Mouse (Mus musculus) G1E (cell line): ENCODE results near the gene Ripply3.

Source experiments
- CTCF ChIP-seq: IDR thresholded peaks from 2 replicates; pipeline ENCODE4 v1.5.1; 2012; ENCODE audit warnings: low read depth, low read length, inconsistent platforms, mixed read lengths
- GATA1 ChIP-seq: IDR thresholded peaks from 2 replicates; pipeline ENCODE4 v1.6.1; 2012; ENCODE audit warnings: borderline replicate concordance, low read length, inconsistent platforms, mixed read lengths
- GATA2 ChIP-seq: IDR thresholded peaks from 2 replicates; pipeline ENCODE4 v1.6.1; 2012; ENCODE audit warnings: low read depth, low read length, inconsistent platforms, borderline replicate concordance
- POLR2AphosphoS5 ChIP-seq: IDR thresholded peaks from 2 replicates; pipeline ENCODE4 v1.6.1; 2012; ENCODE audit warnings: low read depth, low read length, inconsistent platforms; ENCODE audit not compliant: insufficient replicate concordance
- TAL1 ChIP-seq: conservative IDR thresholded peaks from 2 replicates; pipeline ENCODE4 v1.6.1; 2012; ENCODE audit warnings: low read depth, low read length, inconsistent platforms, mixed read lengths

GRCm38 (mm10) chr16:94299210-94299609 lies 29.0 kb upstream of the Ripply3 start:
- TF ChIP-seq CTCF (no peak), GATA2 (no peak), GATA1 (no peak), TAL1 (no peak), POLR2AphosphoS5 (no peak)
